Mouse (Mus musculus) lung, adult 2 months (tissue): ENCODE measurements around the gene Usp42.

Experiments
- CTCF ChIP-seq: fragments of 200-500 bp; IDR thresholded peaks from 2 replicates; pipeline ENCODE4 v1.5.1; 2011; ENCODE audit warnings: mild to moderate bottlenecking, low read length, control low read depth; ENCODE audit not compliant: insufficient read depth
- POLR2A ChIP-seq: fragments of 200-500 bp; IDR thresholded peaks from 2 replicates; pipeline ENCODE4 v1.6.1; 2011; ENCODE audit warnings: low read depth, mild to moderate bottlenecking, control low read depth, low read length, borderline replicate concordance; ENCODE audit errors: extremely low read depth

GRCm38 (mm10) chr5:143701074-143701473 is 31.0 kb downstream of the Usp42 start:
- no peak for TF ChIP-seq POLR2A
- no peak for TF ChIP-seq CTCF
